Mouse (Mus musculus) thymus, postnatal 14 days (tissue): ENCODE data around the gene Ptprg.

Experiments
- DNase-seq: peaks from one replicate; pipeline ENCODE4 v3.0.0; 2021

Ptprg gene

GRCm38 (mm10) chr14:11565283-11565682, 12.0 kb downstream of the Ptprg start:
- DNase-seq, result no peak

- no peak for DNase-seq
Measured at GRCm38 (mm10) chr14:11569734-11570133, 16.4 kb downstream of the Ptprg start.

- no peak for DNase-seq
Measured at GRCm38 (mm10) chr14:11571766-11572394, 18.5 kb downstream of the Ptprg start.

GRCm38 (mm10) chr14:11572395-11572784, 19.1 kb downstream of the Ptprg start:
- no peak for DNase-seq

- no peak for DNase-seq
Measured at GRCm38 (mm10) chr14:11573710-11574109, 20.4 kb downstream of the Ptprg start.

GRCm38 (mm10) chr14:11577276-11577909, 24.1 kb downstream of the Ptprg start:
- DNase-seq, result no peak

GRCm38 (mm10) chr14:11577910-11578309, 24.6 kb downstream of the Ptprg start:
- no peak for DNase-seq

- DNase-seq, result no peak
Measured at GRCm38 (mm10) chr14:11578492-11578967, 25.2 kb downstream of the Ptprg start.

- DNase-seq, result no peak
Measured at GRCm38 (mm10) chr14:11579950-11580349, 26.6 kb downstream of the Ptprg start.

- no peak for DNase-seq
Measured at GRCm38 (mm10) chr14:11584263-11584662, 30.9 kb downstream of the Ptprg start.

- DNase-seq, result no peak
Measured at GRCm38 (mm10) chr14:11584929-11585633, 31.7 kb downstream of the Ptprg start.

GRCm38 (mm10) chr14:11590387-11590786, 37.1 kb downstream of the Ptprg start:
- DNase-seq, result no peak

GRCm38 (mm10) chr14:11592650-11593049, 39.3 kb downstream of the Ptprg start:
- DNase-seq, result no peak

GRCm38 (mm10) chr14:11594336-11594735, 41.0 kb downstream of the Ptprg start:
- DNase-seq, result no peak

GRCm38 (mm10) chr14:11604133-11604865, 51.0 kb downstream of the Ptprg start:
- DNase-seq, result no peak

GRCm38 (mm10) chr14:11608366-11608765, 55.0 kb downstream of the Ptprg start:
- DNase-seq, result no peak

GRCm38 (mm10) chr14:11609857-11610582, 56.7 kb downstream of the Ptprg start:
- no peak for DNase-seq

GRCm38 (mm10) chr14:11612426-11612825, 59.1 kb downstream of the Ptprg start:
- no peak for DNase-seq

- DNase-seq, result no peak
Measured at GRCm38 (mm10) chr14:11613146-11613545, 59.8 kb downstream of the Ptprg start.

GRCm38 (mm10) chr14:11615697-11616096, 62.4 kb downstream of the Ptprg start:
- no peak for DNase-seq

GRCm38 (mm10) chr14:11617362-11617761, 64.0 kb downstream of the Ptprg start:
- no peak for DNase-seq

GRCm38 (mm10) chr14:11618140-11618705, 64.9 kb downstream of the Ptprg start:
- DNase-seq, result no peak
